Mouse (Mus musculus): Measurements from ENCODE around the gene Olfr1330. TPM values are rescaled to one million over a fixed set of nuclear protein-coding genes. Genes with fewer than 3 reads are reported as not detected.
"Not testable (repeated sequence)": the region's sequence is repeated elsewhere in the genome, so short reads cannot be mapped to it uniquely, and the experiment has no call there.

Gene Olfr1330
- not detected in 2 replicates for total RNA-seq (2017)

DNA sequence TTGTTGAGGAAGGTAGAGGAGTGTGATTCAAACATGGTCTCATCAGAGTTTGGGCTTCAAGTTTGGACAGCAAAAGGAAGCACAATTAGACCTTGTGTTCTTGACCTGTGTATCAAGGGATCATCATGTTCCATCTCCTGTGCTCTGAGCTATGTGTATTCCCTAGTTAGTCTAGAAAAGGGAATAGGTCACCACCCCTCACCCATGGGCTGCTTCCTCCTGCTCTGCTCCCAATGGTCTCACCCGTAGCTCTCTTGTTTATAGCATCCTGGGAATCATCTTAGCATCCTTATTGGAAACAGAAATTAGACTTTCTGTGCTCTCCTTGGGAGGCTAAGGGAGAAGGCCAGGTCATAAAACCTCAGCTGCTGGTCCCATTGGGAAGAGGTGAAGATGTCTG, at the start of gene Olfr1330:
Gene Olfr1330, plus strand, starts transcription at position 301 of the 400 bp plus-strand sequence.
- ATAC-seq (ENCODE audit: extremely low read depth, insufficient number of reproducible peaks, low FRiP score, poor library complexity, severe bottlenecking), result no peak

DNA sequence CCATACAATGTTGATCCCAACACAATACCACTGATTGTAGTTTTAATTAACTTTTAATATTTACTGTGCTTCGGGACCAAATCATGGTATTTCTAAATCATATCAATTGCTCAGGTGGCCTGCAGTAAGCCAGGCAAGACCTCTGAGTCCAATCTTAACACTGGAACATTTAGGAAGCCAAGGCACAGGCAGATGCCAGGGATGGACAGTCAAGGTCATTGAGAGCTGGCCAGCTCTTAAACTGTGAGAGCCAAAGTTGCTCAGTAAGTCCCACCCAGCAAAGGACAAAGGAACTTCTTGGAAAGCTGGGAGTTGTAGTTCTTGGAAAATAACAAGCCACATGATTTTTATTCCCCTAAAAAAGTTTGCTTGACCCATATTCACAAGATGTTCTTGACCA, 26.6 kb upstream of the Olfr1330 start:
- ATAC-seq (ENCODE audit: extremely low read depth, insufficient number of reproducible peaks, low FRiP score, poor library complexity, severe bottlenecking), result no peak

GRCm38 (mm10) chr4:118862704-118863103, 25.7 kb upstream of the Olfr1330 start:
- no peak for ATAC-seq (ENCODE audit: extremely low read depth, insufficient number of reproducible peaks, low FRiP score, poor library complexity, severe bottlenecking)

DNA sequence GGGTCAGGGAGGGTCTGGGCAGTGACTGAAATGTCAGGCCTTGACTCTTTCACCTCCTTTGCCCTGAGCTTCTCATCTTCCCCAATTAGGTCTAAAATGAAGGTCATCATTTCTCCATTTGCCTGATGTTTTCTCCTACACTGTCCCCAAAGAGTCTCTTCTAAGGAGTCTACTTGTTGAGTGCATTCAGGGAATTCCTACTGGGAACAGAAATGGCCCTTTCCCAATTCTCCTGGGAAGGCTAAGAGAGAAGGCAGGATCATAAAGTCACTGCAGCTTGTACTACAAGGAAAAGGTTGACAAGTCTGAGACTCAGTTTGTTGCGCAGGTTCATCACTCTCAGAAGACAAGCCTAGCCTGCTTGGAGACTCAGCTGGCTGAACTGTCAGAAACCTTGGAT, 24.0 kb upstream of the Olfr1330 start, which contains the start of gene Olfr1331:
Gene Olfr1331, plus strand, starts transcription at position 301 of the 400 bp plus-strand sequence.
- no peak for ATAC-seq (ENCODE audit: extremely low read depth, insufficient number of reproducible peaks, low FRiP score, poor library complexity, severe bottlenecking)

DNA sequence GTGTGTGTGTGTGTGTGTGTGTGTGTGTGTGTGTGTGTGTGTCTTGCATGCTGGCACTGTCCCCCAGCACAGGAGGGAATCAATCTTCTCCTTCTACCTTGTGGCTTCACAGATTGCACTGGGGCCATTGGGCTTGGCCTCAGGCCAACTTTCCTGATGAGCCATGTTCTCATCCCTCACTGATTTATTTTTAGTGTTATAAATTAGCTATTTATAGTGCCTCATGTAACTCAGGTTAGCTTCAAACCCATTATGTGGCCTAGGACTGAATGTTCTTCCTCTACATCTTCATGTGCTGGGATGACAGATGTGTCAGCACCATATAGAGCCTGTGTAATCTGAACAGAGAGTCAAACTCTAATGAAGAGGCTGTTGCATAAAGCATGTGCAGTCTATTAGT, 20.8 kb upstream of the Olfr1330 start:
- no peak for ATAC-seq (ENCODE audit: extremely low read depth, insufficient number of reproducible peaks, low FRiP score, poor library complexity, severe bottlenecking)

GRCm38 (mm10) chr4:118901981-118902380, 13.6 kb downstream of the Olfr1330 start:
- ATAC-seq (ENCODE audit: extremely low read depth, insufficient number of reproducible peaks, low FRiP score, poor library complexity, severe bottlenecking), result no peak

DNA sequence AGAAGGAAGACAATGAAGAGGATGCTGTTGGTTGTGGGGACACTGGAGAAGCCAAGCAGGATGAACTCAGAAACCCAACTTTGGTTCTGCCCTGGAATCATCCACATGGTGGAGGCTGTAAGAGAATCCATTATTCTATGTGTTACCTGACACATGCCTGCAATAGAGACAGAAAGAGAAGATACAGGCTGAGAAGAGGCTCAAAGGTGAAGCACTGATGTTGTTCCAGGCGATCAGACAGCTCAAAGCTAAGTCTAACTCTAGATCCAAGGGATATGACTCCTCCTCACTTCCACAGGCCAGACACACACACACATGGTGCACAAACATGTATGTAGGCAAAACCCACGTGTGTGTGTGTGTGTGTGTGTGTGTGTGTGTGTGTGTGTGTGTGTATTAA, 29.0 kb downstream of the Olfr1330 start, which contains the start of gene Olfr1329:
Gene Olfr1329, minus strand, starts transcription at position 101 of the 400 bp plus-strand sequence.
- ATAC-seq (ENCODE audit: extremely low read depth, insufficient number of reproducible peaks, low FRiP score, poor library complexity, severe bottlenecking), result not testable (repeated sequence)

- ATAC-seq (ENCODE audit: extremely low read depth, insufficient number of reproducible peaks, low FRiP score, poor library complexity, severe bottlenecking), result not testable (repeated sequence)
These were observed 42.9 kb downstream of the Olfr1330 start for GRCm38 (mm10) chr4:118931326-118931725.

GRCm38 (mm10) chr4:118938512-118938911, 50.1 kb downstream of the Olfr1330 start, which contains the start of gene Olfr1328:
Olfr1328 (minus strand) TSS chr4:118938612.
- no peak for ATAC-seq (ENCODE audit: extremely low read depth, insufficient number of reproducible peaks, low FRiP score, poor library complexity, severe bottlenecking)

Other genes starting within 250 kb of the Olfr1330 start
- gene Olfr62, start 229.6 kb upstream of the Olfr1330 start, total RNA-seq (2017), result 0.23 TPM in 1 of 2 replicates, not detected in the other
- not detected in 2 replicates for gene Olfr1342, start 195.8 kb upstream of the Olfr1330 start, total RNA-seq (2017)
- gene Olfr1341, start 185.1 kb upstream of the Olfr1330 start, total RNA-seq (2017), result not detected in 2 replicates
- gene Olfr1340, start 168.5 kb upstream of the Olfr1330 start, total RNA-seq (2017), result not detected in 2 replicates
- not detected in 2 replicates for gene Olfr1339, start 156.4 kb upstream of the Olfr1330 start, total RNA-seq (2017)
- not detected in 2 replicates for gene Olfr1338, start 129.9 kb upstream of the Olfr1330 start, total RNA-seq (2017)
- not detected in 2 replicates for gene Olfr1337, start 106.0 kb upstream of the Olfr1330 start, total RNA-seq (2017)
- gene Olfr1335, start 78.7 kb upstream of the Olfr1330 start, total RNA-seq (2017), result not detected in 2 replicates
- not detected in 2 replicates for gene Olfr1333, start 52.3 kb upstream of the Olfr1330 start, total RNA-seq (2017)
- gene Olfr1331, start 23.9 kb upstream of the Olfr1330 start, total RNA-seq (2017), result not detected in 2 replicates
- not detected in 2 replicates for gene Olfr1329, start 28.9 kb downstream of the Olfr1330 start, total RNA-seq (2017)
- gene Olfr1328, start 50.0 kb downstream of the Olfr1330 start, total RNA-seq (2017), result not detected in 2 replicates
- not detected in 2 replicates for gene Lao1, start 73.0 kb downstream of the Olfr1330 start, total RNA-seq (2017)
- 70.1 and 76.1 TPM in 2 replicates for gene Slc2a1, start 220.1 kb downstream of the Olfr1330 start, total RNA-seq (2017)

Data from neutrophil, adult 5-6 weeks (primary cell).